Mouse (Mus musculus) midbrain, embryonic 11.5 days (tissue): ENCODE results near the gene Dpf2. TPM values are rescaled to one million over a fixed set of nuclear protein-coding genes. Genes with fewer than 3 reads are reported as not detected.

Experiments
- ATAC-seq: fragments of 200-750 bp; cut with Nextera tagmentation; 2 replicates; pipeline ENCODE4 v1.8.0; 2017; ENCODE audit warnings: moderate TSS enrichment, moderate library complexity; ENCODE audit not compliant: low FRiP score
- DNase-seq: peaks from one replicate; pipeline ENCODE4 v3.0.0; 2015; ENCODE audit warnings: low spot score; ENCODE audit errors: missing footprints
- H3K27ac ChIP-seq: fragments of 300-500 bp; sonication (generic); 2 replicates; pipeline ENCODE4 v1.5.1; 2014; ENCODE audit warnings: low read depth, low read length
- H3K27me3 ChIP-seq: fragments of 300-500 bp; sonication (generic); 2 replicates; pipeline ENCODE4 v1.6.1; 2014; ENCODE audit warnings: mild to moderate bottlenecking, low read length, moderate library complexity, mixed read lengths; ENCODE audit not compliant: control insufficient read depth, insufficient read depth
- H3K36me3 ChIP-seq: fragments of 300-500 bp; sonication (generic); 2 replicates; pipeline ENCODE4 v1.6.1; 2014; ENCODE audit warnings: mild to moderate bottlenecking, low read length, moderate library complexity, mixed read lengths; ENCODE audit not compliant: control insufficient read depth, insufficient read depth
- H3K4me1 ChIP-seq: fragments of 300-500 bp; sonication (generic); 2 replicates; pipeline ENCODE4 v1.6.1; 2014; ENCODE audit warnings: low read length; ENCODE audit not compliant: control insufficient read depth, insufficient read depth
- H3K4me2 ChIP-seq: fragments of 300-500 bp; sonication (generic); 2 replicates; pipeline ENCODE4 v1.6.1; 2014; ENCODE audit warnings: mild to moderate bottlenecking, moderate library complexity
- H3K4me3 ChIP-seq: fragments of 300-500 bp; sonication (generic); 2 replicates; pipeline ENCODE4 v1.5.1; 2014; ENCODE audit warnings: low read depth, low read length
- H3K9ac ChIP-seq: fragments of 300-500 bp; sonication (generic); 2 replicates; pipeline ENCODE4 v1.6.1; 2014; ENCODE audit warnings: low read length
- H3K9me3 ChIP-seq: fragments of 300-500 bp; sonication (generic); 2 replicates; pipeline ENCODE4 v1.6.1; 2016; ENCODE audit warnings: low read length; ENCODE audit not compliant: control insufficient read depth
- WGBS: fragments of 180-500 bp; shearing (Covaris S2); extraction: QIAGEN DNeasy Blood & Tissue Kit; methylation state at CpG from one replicate; pipeline ENCODE4 v1.1.7; 2014; 5-methylcytosine and 5-hydroxymethylcytosine counted together
- polyA plus RNA-seq: library from polyadenylated mRNA; unstranded; fragments of >200 nt; fragmentation: Nextera tagmentation; extraction: Ambion mirVana; gene quantifications from 2 replicates; pipeline ENCODE4 v1.2.1, GENCODE M21; 2014

The Dpf2 gene
- polyA plus RNA-seq, 1 experiment from 2014 or later: 203 TPM

DNA sequence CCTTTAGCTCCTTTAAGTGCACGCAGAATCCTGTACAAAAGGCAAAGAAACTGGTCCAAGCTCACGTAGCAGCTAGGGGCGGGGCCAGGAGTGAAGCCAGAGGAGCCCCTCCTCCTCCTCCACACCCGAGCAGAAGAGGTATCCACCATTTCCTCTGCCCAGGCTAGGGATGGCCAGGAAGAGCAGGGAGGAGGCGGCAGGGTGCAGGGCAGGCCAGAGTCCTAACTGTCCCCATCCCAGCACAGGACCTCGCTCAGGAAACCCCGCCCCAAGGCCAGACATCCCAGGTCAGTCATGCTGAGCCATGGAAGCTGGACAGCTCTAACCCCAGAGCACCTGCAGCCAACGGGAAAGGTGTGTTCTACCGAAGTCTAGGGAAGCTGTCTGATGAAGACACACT, 8.9 kb upstream of the Dpf2 start:
- Histone ChIP-seq H3K9me3 (no peaks in the 10 kb centered on the region), H3K4me1 (peaks cover 5% of the 10 kb centered on the region; the same call in 1 of the 2 replicates), H3K36me3 (no peaks in the 10 kb centered on the region), H3K4me2 (no peak overlapping the region), H3K9ac (0 out of 2 replicates have a peak overlapping the region, but pooled peaks have one; percentile 24), H3K27ac (no peak overlapping the region), H3K27me3 (no peaks in the 10 kb centered on the region; the same call in 1 of the 2 replicates), H3K4me3 (no peak overlapping the region)
- WGBS: 24% methylated on average over 9 of the region's 9 CpGs
- ATAC-seq (no peak), DNase-seq (no peak)

- DNase-seq: peak; percentile 100
- peak; percentile 93 for ATAC-seq
- Histone ChIP-seq H3K27ac (peak overlapping the region; percentile 10; the same call in 1 of the 2 replicates), H3K4me2 (peak overlapping the region; percentile 62), H3K4me3 (peak overlapping the region; percentile 69), H3K36me3 (0 out of 2 replicates have a peak, but pooled peaks cover 3% of the 10 kb centered on the region), H3K9me3 (no peaks in the 10 kb centered on the region), H3K27me3 (no peaks in the 10 kb centered on the region), H3K9ac (peak overlapping the region; percentile 81), H3K4me1 (peaks cover 22% of the 10 kb centered on the region)
- under 1% methylated on average over 59 of the region's 59 CpGs for WGBS
Measured at GRCm38 (mm10) chr19:5912103-5913006, 455 bp downstream of the Dpf2 start.

GRCm38 (mm10) chr19:5911430-5912102, 1.2 kb downstream of the Dpf2 start:
- Histone ChIP-seq H3K4me2 (peak overlapping the region; percentile 62), H3K36me3 (peaks cover 4% of the 10 kb centered on the region; the same call in 1 of the 2 replicates)
- ATAC-seq: no peak

GRCm38 (mm10) chr19:5910221-5910620, 2.6 kb downstream of the Dpf2 start:
- peaks cover 11% of the 10 kb centered on the region for H3K36me3 ChIP-seq
- H3K4me2 ChIP-seq: peak overlapping the region; percentile 8; the same call in 1 of the 2 replicates
- DNase-seq (peak; percentile 78), ATAC-seq (no peak)
- H3K4me3 ChIP-seq: no peak overlapping the region
- H3K27ac ChIP-seq: no peak overlapping the region
- WGBS: 71% methylated on average over 6 of the region's 6 CpGs
- no peaks in the 10 kb centered on the region for H3K27me3 ChIP-seq
- 0 out of 2 replicates have a peak overlapping the region, but pooled peaks have one; percentile 6 for H3K9ac ChIP-seq
- peaks cover 22% of the 10 kb centered on the region for H3K4me1 ChIP-seq
- H3K9me3 ChIP-seq: no peaks in the 10 kb centered on the region

More at GRCm38 (mm10) chr19:5911430-5912102, 1.2 kb downstream of the Dpf2 start:
- no peaks in the 10 kb centered on the region for H3K9me3 ChIP-seq
- H3K4me3 ChIP-seq: peak overlapping the region; percentile 69
- H3K27ac ChIP-seq: no peak overlapping the region; the same call in 1 of the 2 replicates
- no peak for DNase-seq
- peak overlapping the region; percentile 81 for H3K9ac ChIP-seq
- peaks cover 22% of the 10 kb centered on the region for H3K4me1 ChIP-seq
- H3K27me3 ChIP-seq: no peaks in the 10 kb centered on the region
- WGBS: 10% methylated on average over 14 of the region's 14 CpGs

- WGBS: 90% methylated on average over 3 of the region's 3 CpGs
- Histone ChIP-seq H3K4me2 (no peak overlapping the region), H3K27me3 (no peaks in the 10 kb centered on the region), H3K4me3 (no peak overlapping the region), H3K9ac (no peak overlapping the region), H3K4me1 (peaks cover 16% of the 10 kb centered on the region), H3K36me3 (peaks cover 33% of the 10 kb centered on the region), H3K9me3 (no peaks in the 10 kb centered on the region), H3K27ac (no peak overlapping the region)
- ATAC-seq (no peak), DNase-seq (no peak)
Measured at GRCm38 (mm10) chr19:5907275-5907674, 5.5 kb downstream of the Dpf2 start.

- peaks cover 14% of the 10 kb centered on the region for H3K36me3 ChIP-seq
- H3K4me3 ChIP-seq: peak within 1 kb of the TSS; percentile 68
- peaks cover 15% of the 10 kb centered on the region for H3K4me1 ChIP-seq
- no peaks in the 10 kb centered on the region for H3K27me3 ChIP-seq
- ATAC-seq (peak; percentile 96), DNase-seq (peak; percentile 99)
- peak within 1 kb of the TSS; percentile 81 for H3K4me2 ChIP-seq
- peak within 1 kb of the TSS; percentile 51; the same call in 1 of the 2 replicates for H3K27ac ChIP-seq
- WGBS: 6% methylated on average over 36 of the region's 36 CpGs
- peak within 1 kb of the TSS; percentile 87 for H3K9ac ChIP-seq
- H3K9me3 ChIP-seq: no peaks in the 10 kb centered on the region
Measured at GRCm38 (mm10) chr19:5894002-5894678, 18.7 kb downstream of the Dpf2 start, which contains the start of gene Tigd3. Gene Tigd3 (minus strand): TSS chr19:5894149.

GRCm38 (mm10) chr19:5893282-5894001, 19.4 kb downstream of the Dpf2 start:
- 7% methylated on average over 31 of the region's 31 CpGs for WGBS
- ATAC-seq (0 out of 2 replicates have a peak, but pooled peaks have one; percentile 1), DNase-seq (peak; percentile 88)
- peak overlapping the region; percentile 87 for H3K9ac ChIP-seq
- H3K9me3 ChIP-seq: no peaks in the 10 kb centered on the region
- peaks cover 15% of the 10 kb centered on the region for H3K4me1 ChIP-seq
- peak overlapping the region; percentile 81 for H3K4me2 ChIP-seq
- no peaks in the 10 kb centered on the region for H3K27me3 ChIP-seq
- H3K27ac ChIP-seq: peak overlapping the region; percentile 51; the same call in 1 of the 2 replicates
- H3K36me3 ChIP-seq: peaks cover 11% of the 10 kb centered on the region
- peak overlapping the region; percentile 68 for H3K4me3 ChIP-seq

GRCm38 (mm10) chr19:5892735-5893134, 20.1 kb downstream of the Dpf2 start:
- peaks cover 15% of the 10 kb centered on the region for H3K4me1 ChIP-seq
- DNase-seq: no peak
- H3K27me3 ChIP-seq: no peaks in the 10 kb centered on the region
- peak overlapping the region; percentile 87 for H3K9ac ChIP-seq
- H3K36me3 ChIP-seq: peaks cover 8% of the 10 kb centered on the region
- ATAC-seq: no peak
- peak overlapping the region; percentile 81 for H3K4me2 ChIP-seq
- H3K4me3 ChIP-seq: peak overlapping the region; percentile 68
- H3K27ac ChIP-seq: no peak overlapping the region
- 91% methylated on average over 13 of the region's 13 CpGs for WGBS
- no peaks in the 10 kb centered on the region for H3K9me3 ChIP-seq
